Mouse (Mus musculus): ENCODE data around the gene Clip1. TPM values are rescaled to one million over a fixed set of nuclear protein-coding genes. Genes with fewer than 3 reads are reported as not detected.

Clip1 gene
- total RNA-seq, 2 experiments from 2014 or later, result 13.6 to 34.6 TPM

Other genes starting within 250 kb of the Clip1 start
- not detected in 2 replicates for gene Lrrc43, start 195.3 kb downstream of the Clip1 start, total RNA-seq (2015; ENCODE audit: low replicate concordance)
- not detected in 2 replicates for gene Lrrc43, start 195.3 kb downstream of the Clip1 start, total RNA-seq (2017; ENCODE audit: low replicate concordance)
- gene Il31, start 195.1 kb downstream of the Clip1 start, total RNA-seq (2015; ENCODE audit: low replicate concordance), result not detected in 2 replicates
- not detected in 2 replicates for gene Il31, start 195.1 kb downstream of the Clip1 start, total RNA-seq (2017; ENCODE audit: low replicate concordance)
- not detected in 2 replicates for gene B3gnt4, start 174.2 kb downstream of the Clip1 start, total RNA-seq (2015; ENCODE audit: low replicate concordance)
- not detected in 2 replicates for gene B3gnt4, start 174.2 kb downstream of the Clip1 start, total RNA-seq (2017; ENCODE audit: low replicate concordance)
- gene Diablo, start 160.4 kb downstream of the Clip1 start, total RNA-seq (2015; ENCODE audit: low replicate concordance), result 4.2 and 4.4 TPM in 2 replicates
- 10.0 and 18.3 TPM in 2 replicates for gene Diablo, start 160.4 kb downstream of the Clip1 start, total RNA-seq (2017; ENCODE audit: low replicate concordance)
- gene Gm49027, start 159.1 kb downstream of the Clip1 start, total RNA-seq (2015; ENCODE audit: low replicate concordance), result not detected in 2 replicates
- gene Gm49027, start 159.1 kb downstream of the Clip1 start, total RNA-seq (2017; ENCODE audit: low replicate concordance), result not detected in 2 replicates
- gene Vps33a, start 111.6 kb downstream of the Clip1 start, total RNA-seq (2015; ENCODE audit: low replicate concordance), result 7.7 and 11.5 TPM in 2 replicates
- 6.3 and 9.5 TPM in 2 replicates for gene Vps33a, start 111.6 kb downstream of the Clip1 start, total RNA-seq (2017; ENCODE audit: low replicate concordance)
- gene Zcchc8, start 36.5 kb upstream of the Clip1 start, total RNA-seq (2015; ENCODE audit: low replicate concordance), result 6.7 and 10.8 TPM in 2 replicates
- gene Zcchc8, start 36.5 kb upstream of the Clip1 start, total RNA-seq (2017; ENCODE audit: low replicate concordance), result 16.1 and 38.2 TPM in 2 replicates
- gene Rsrc2, start 64.8 kb upstream of the Clip1 start, total RNA-seq (2015; ENCODE audit: low replicate concordance), result 85.5 and 93.4 TPM in 2 replicates
- 185 and 223 TPM in 2 replicates for gene Rsrc2, start 64.8 kb upstream of the Clip1 start, total RNA-seq (2017; ENCODE audit: low replicate concordance)
- gene Kntc1, start 65.1 kb upstream of the Clip1 start, total RNA-seq (2015; ENCODE audit: low replicate concordance), result 25.0 and 37.6 TPM in 2 replicates
- 24.5 and 59.5 TPM in 2 replicates for gene Kntc1, start 65.1 kb upstream of the Clip1 start, total RNA-seq (2017; ENCODE audit: low replicate concordance)
- 1.5 and 2.9 TPM in 2 replicates for gene Hcar2, start 180.9 kb upstream of the Clip1 start, total RNA-seq (2015; ENCODE audit: low replicate concordance)
- gene Hcar2, start 180.9 kb upstream of the Clip1 start, total RNA-seq (2017; ENCODE audit: low replicate concordance), result 3.3 TPM in 1 of 2 replicates, not detected in the other
- not detected in 2 replicates for gene Hcar1, start 195.4 kb upstream of the Clip1 start, total RNA-seq (2015; ENCODE audit: low replicate concordance)
- not detected in 2 replicates for gene Hcar1, start 195.4 kb upstream of the Clip1 start, total RNA-seq (2017; ENCODE audit: low replicate concordance)
- 7.1 and 10.0 TPM in 2 replicates for gene Denr, start 222.6 kb upstream of the Clip1 start, total RNA-seq (2015; ENCODE audit: low replicate concordance)
- 11.2 and 13.9 TPM in 2 replicates for gene Denr, start 222.6 kb upstream of the Clip1 start, total RNA-seq (2017; ENCODE audit: low replicate concordance)
- not detected in 2 replicates for gene Gm43518, start 242.8 kb upstream of the Clip1 start, total RNA-seq (2015; ENCODE audit: low replicate concordance)
- gene Gm43518, start 242.8 kb upstream of the Clip1 start, total RNA-seq (2017; ENCODE audit: low replicate concordance), result not detected in 2 replicates
- gene Ccdc62, start 246.1 kb upstream of the Clip1 start, total RNA-seq (2015; ENCODE audit: low replicate concordance), result 0.19 TPM in 1 of 2 replicates, not detected in the other
- 0.60 and 4.5 TPM in 2 replicates for gene Ccdc62, start 246.1 kb upstream of the Clip1 start, total RNA-seq (2017; ENCODE audit: low replicate concordance)

Measured in erythroblast, adult 5-6 weeks (primary cell).